Mouse (Mus musculus): ENCODE data around the gene Ccdc15. TPM values are rescaled to one million over a fixed set of nuclear protein-coding genes. Genes with fewer than 3 reads are reported as not detected.

The Ccdc15 gene
- 10 to 100 TPM in 1 of 2 experiments, 1 to 10 TPM in 1; 6.8 to 10.3 TPM for polyA plus RNA-seq (2017; shearing (Covaris generic))

- ATAC-seq = peak; percentile 99
Observed at GRCm38 (mm10) chr9:37347988-37348642, at the start of gene Ccdc15. Ccdc15 (minus strand) TSS chr9:37348432.

GRCm38 (mm10) chr9:37393482-37394131 lies 45.4 kb upstream of the Ccdc15 start:
- no peak for ATAC-seq

- ATAC-seq = no peak
Observed at GRCm38 (mm10) chr9:37392071-37392470, 43.8 kb upstream of the Ccdc15 start.

GRCm38 (mm10) chr9:37390891-37391290 lies 42.7 kb upstream of the Ccdc15 start:
- ATAC-seq = no peak

GRCm38 (mm10) chr9:37384284-37385182 lies 36.3 kb upstream of the Ccdc15 start:
- no peak for ATAC-seq

- ATAC-seq = no peak
Observed at GRCm38 (mm10) chr9:37383161-37383560, 34.9 kb upstream of the Ccdc15 start.

GRCm38 (mm10) chr9:37375718-37376117 lies 27.5 kb upstream of the Ccdc15 start:
- ATAC-seq = no peak

GRCm38 (mm10) chr9:37371232-37371801 lies 23.1 kb upstream of the Ccdc15 start:
- no peak for ATAC-seq

- no peak for ATAC-seq
Observed at GRCm38 (mm10) chr9:37368860-37369259, 20.6 kb upstream of the Ccdc15 start.

GRCm38 (mm10) chr9:37368081-37368830 lies 20.0 kb upstream of the Ccdc15 start:
- no peak for ATAC-seq

GRCm38 (mm10) chr9:37367301-37368080 lies 19.3 kb upstream of the Ccdc15 start, which contains the start of gene Hepacam:
Hepacam (plus strand) TSS chr9:37367351.
- no peak for ATAC-seq

- no peak for ATAC-seq
Observed at GRCm38 (mm10) chr9:37365706-37366105, 17.5 kb upstream of the Ccdc15 start.

- no peak for ATAC-seq
Observed at GRCm38 (mm10) chr9:37364392-37364791, 16.2 kb upstream of the Ccdc15 start.

GRCm38 (mm10) chr9:37363551-37363950 lies 15.3 kb upstream of the Ccdc15 start:
- ATAC-seq = no peak

- no peak for ATAC-seq
Observed at GRCm38 (mm10) chr9:37362881-37363280, 14.6 kb upstream of the Ccdc15 start.

GRCm38 (mm10) chr9:37362084-37362483 lies 13.9 kb upstream of the Ccdc15 start:
- no peak for ATAC-seq

GRCm38 (mm10) chr9:37359331-37360220 lies 11.3 kb upstream of the Ccdc15 start:
- no peak for ATAC-seq

- ATAC-seq = no peak
Observed at GRCm38 (mm10) chr9:37358713-37359330, 10.6 kb upstream of the Ccdc15 start.

GRCm38 (mm10) chr9:37354485-37354884 lies 6.3 kb upstream of the Ccdc15 start:
- peak; percentile 83 for ATAC-seq

GRCm38 (mm10) chr9:37351266-37351665 lies 3.0 kb upstream of the Ccdc15 start:
- no peak for ATAC-seq

Measured in CD4-positive, CD25-positive, alpha-beta regulatory T cell, adult 4 months (primary cell).